Mouse (Mus musculus) regulatory T cell (primary cell): ENCODE data around the gene Sema7a.

Experiments used
- in situ Hi-C: fragments of 300-600 bp; cut with MboI, MseI; formaldehyde crosslinking; loops from one replicate; pipeline ENCODE4 v1.15.1; 2025; ENCODE audit warnings: high pct_unique_total_duplicates

Gene Sema7a

GRCm38 (mm10) chr9:58011027-58011426 is 71.1 kb downstream of the Sema7a start:
- in situ Hi-C loops = no loop called here

GRCm38 (mm10) chr9:58011552-58011951 is 71.6 kb downstream of the Sema7a start:
- in situ Hi-C loops = no loop called here
